Mouse (Mus musculus) CH12.LX (cell line): ENCODE results near the gene Lats1. TPM values are rescaled to one million over a fixed set of nuclear protein-coding genes. Genes with fewer than 3 reads are reported as not detected.

Source experiments
- DNase-seq: peaks from one replicate; pipeline ENCODE4 v3.0.0-alpha.2; 2013; ENCODE audit errors: extremely low read depth
- H3K27ac ChIP-seq: 2 replicates; pipeline ENCODE4 v1.5.1; 2012; ENCODE audit warnings: low read depth, mild to moderate bottlenecking, control low read depth, moderate library complexity; ENCODE audit not compliant: insufficient read depth
- H3K27me3 ChIP-seq: replicated peaks from 2 replicates; pipeline ENCODE3; 2012; ENCODE audit warnings: inconsistent platforms
- H3K36me3 ChIP-seq, 2 experiments: replicated peaks in 1 of 2; 2 replicates each; pipeline versions ENCODE3 to v1.6.1; 2012; ENCODE audit warnings: inconsistent platforms in 1 of 2, low read length in 1 of 2, mild to moderate bottlenecking in 1 of 2, mixed read lengths in 1 of 2, moderate library complexity in 1 of 2; ENCODE audit not compliant: control insufficient read depth in 1 of 2, insufficient read depth in 1 of 2
- H3K4me1 ChIP-seq, 2 experiments: 2 replicates each; pipeline ENCODE4 v1.6.1; 2012; ENCODE audit warnings: inconsistent platforms in 1 of 2, moderate library complexity in 1 of 2; ENCODE audit not compliant: insufficient read depth in 2 of 2, control insufficient read depth in 1 of 2
- H3K4me2 ChIP-seq: 2 replicates; pipeline ENCODE4 v1.6.1; 2012; ENCODE audit warnings: low read depth, mild to moderate bottlenecking, control low read depth; ENCODE audit not compliant: poor library complexity, insufficient read depth, severe bottlenecking
- H3K4me3 ChIP-seq, 3 experiments: fragments of 150-350 bp in 1 of 3; sonication (generic) in 1 of 3; replicated peaks in 1 of 3; 2 replicates each; pipeline versions ENCODE3 to v1.5.1; 2011 to 2012; ENCODE audit warnings: low read depth in 2 of 3, low read length in 2 of 3, mild to moderate bottlenecking in 2 of 3, moderate library complexity in 2 of 3, control low read depth in 1 of 3, improper control_type of control experiment in 1 of 3, inconsistent platforms in 1 of 3, mixed read lengths in 1 of 3; ENCODE audit not compliant: poor library complexity in 1 of 3
- H3K79me2 ChIP-seq: replicated peaks from 2 replicates; pipeline ENCODE4 v1.6.1; 2012; ENCODE audit warnings: mild to moderate bottlenecking, moderate library complexity; ENCODE audit not compliant: control insufficient read depth, poor library complexity, insufficient read depth, severe bottlenecking; ENCODE audit errors: extremely low read depth
- H3K9ac ChIP-seq: 2 replicates; pipeline ENCODE4 v1.6.1; 2012; ENCODE audit warnings: low read depth, mild to moderate bottlenecking, control low read depth, moderate library complexity; ENCODE audit not compliant: insufficient read depth
- H3K9me3 ChIP-seq: replicated peaks from 2 replicates; pipeline ENCODE3; 2012; ENCODE audit warnings: low read length, inconsistent platforms, mixed read lengths
- CHD1 ChIP-seq: IDR thresholded peaks from 2 replicates; pipeline ENCODE4 v1.6.1; 2012; ENCODE audit warnings: low read depth, low read length, improper control_type of control experiment, inconsistent platforms
- CTCF ChIP-seq, 2 experiments: IDR thresholded peaks in 1 of 2; conservative IDR thresholded peaks in 1 of 2; 2 replicates each; pipeline ENCODE4 v1.5.1; 2011 to 2012; ENCODE audit warnings: low read depth in 2 of 2, low read length in 2 of 2, improper control_type of control experiment in 1 of 2, inconsistent platforms in 1 of 2, mild to moderate bottlenecking in 1 of 2, moderate library complexity in 1 of 2
- ELF1 ChIP-seq: IDR thresholded peaks from 2 replicates; pipeline ENCODE4 v1.6.1; 2014; ENCODE audit warnings: low read depth, mild to moderate bottlenecking, inconsistent platforms, low read length, improper control_type of control experiment
- EP300 ChIP-seq: IDR thresholded peaks from 2 replicates; pipeline ENCODE4 v1.6.1; 2011; ENCODE audit warnings: low read length, improper control_type of control experiment
- GABPA ChIP-seq: IDR thresholded peaks from 2 replicates; pipeline ENCODE4 v1.6.1; 2012; ENCODE audit warnings: low read depth, low read length, improper control_type of control experiment, inconsistent platforms; ENCODE audit not compliant: insufficient replicate concordance
- HCFC1 ChIP-seq: IDR thresholded peaks from 2 replicates; pipeline ENCODE4 v1.6.1; 2012; ENCODE audit warnings: low read depth, mild to moderate bottlenecking, inconsistent platforms, low read length, improper control_type of control experiment
- JUN ChIP-seq: IDR thresholded peaks from 2 replicates; pipeline ENCODE4 v1.6.1; 2011; ENCODE audit warnings: low read depth, mild to moderate bottlenecking, low read length, improper control_type of control experiment, moderate library complexity; ENCODE audit not compliant: insufficient read depth
- KAT2A ChIP-seq: IDR thresholded peaks from 2 replicates; pipeline ENCODE4 v1.6.1; 2012; ENCODE audit warnings: low read length, improper control_type of control experiment, inconsistent platforms; ENCODE audit not compliant: insufficient replicate concordance
- MAX ChIP-seq: IDR thresholded peaks from 2 replicates; pipeline ENCODE4 v1.6.1; 2011; ENCODE audit warnings: low read length, improper control_type of control experiment
- MAZ ChIP-seq: IDR thresholded peaks from 2 replicates; pipeline ENCODE4 v1.6.1; 2012; ENCODE audit warnings: low read depth, mild to moderate bottlenecking, inconsistent platforms, low read length, improper control_type of control experiment, moderate library complexity
- NELFE ChIP-seq: IDR thresholded peaks from 2 replicates; pipeline ENCODE4 v1.6.1; 2011; ENCODE audit warnings: low read depth, low read length, improper control_type of control experiment
- NRF1 ChIP-seq: IDR thresholded peaks from 2 replicates; pipeline ENCODE4 v1.6.1; 2014; ENCODE audit warnings: low read depth, mild to moderate bottlenecking, inconsistent platforms, low read length, improper control_type of control experiment, moderate library complexity
- PAX5 ChIP-seq: IDR thresholded peaks from 2 replicates; pipeline ENCODE4 v1.6.1; 2012; ENCODE audit warnings: low read length, inconsistent platforms, mixed read lengths
- POLR2A ChIP-seq: IDR thresholded peaks from 2 replicates; pipeline ENCODE4 v1.6.1; 2011; ENCODE audit warnings: low read depth, mild to moderate bottlenecking, improper control_type of control experiment, low read length
- POLR2AphosphoS2 ChIP-seq: IDR thresholded peaks from 2 replicates; pipeline ENCODE4 v1.6.1; 2011; ENCODE audit warnings: low read depth, low read length, improper control_type of control experiment
- RAD21 ChIP-seq: IDR thresholded peaks from 2 replicates; pipeline ENCODE4 v1.6.1; 2011; ENCODE audit warnings: low read depth, mild to moderate bottlenecking, low read length, improper control_type of control experiment, moderate library complexity
- RCOR1 ChIP-seq: conservative IDR thresholded peaks from 2 replicates; pipeline ENCODE4 v1.6.1; 2012; ENCODE audit warnings: low read depth, mild to moderate bottlenecking, inconsistent platforms, low read length, improper control_type of control experiment
- SMC3 ChIP-seq: IDR thresholded peaks from 2 replicates; pipeline ENCODE4 v1.6.1; 2011; ENCODE audit warnings: low read depth, low read length, improper control_type of control experiment
- USF1 ChIP-seq: IDR thresholded peaks from 2 replicates; pipeline ENCODE4 v1.6.1; 2014; ENCODE audit warnings: low read depth, mild to moderate bottlenecking, inconsistent platforms, low read length, improper control_type of control experiment
- ZC3H11A ChIP-seq: IDR thresholded peaks from 2 replicates; pipeline ENCODE4 v1.6.1; 2012; ENCODE audit warnings: low read depth, mild to moderate bottlenecking, inconsistent platforms, low read length, improper control_type of control experiment
- ZKSCAN1 ChIP-seq: IDR thresholded peaks from 2 replicates; pipeline ENCODE4 v1.6.1; 2012; ENCODE audit warnings: low read depth, inconsistent platforms, low read length, improper control_type of control experiment, borderline replicate concordance
- dilution Hi-C: fragments of 300-500 bp; cut with MboI; formaldehyde crosslinking; loops from 2 replicates; pipeline ENCODE4 v1.14.3; 2020; ENCODE audit warnings: low sequenced_read_pairs; ENCODE audit not compliant: extremely low pct_unique_long_range_greater_than_20kb, extremely low pct_ligation_motif_present
- in situ Hi-C: fragments of 300-500 bp; cut with MboI; formaldehyde crosslinking; loops from 3 replicates; pipeline ENCODE4 v1.14.3; 2019; ENCODE audit warnings: low sequenced_read_pairs, low pct_ligation_motif_present, low pct_unique_long_range_greater_than_20kb, mixed read lengths
- polyA plus RNA-seq: library from polyadenylated mRNA; unstranded; fragments of >175 nt; gene quantifications from 2 replicates; pipeline ENCODE4 v1.2.1, GENCODE M21; 2012; ENCODE audit warnings: low read depth; ENCODE audit not compliant: insufficient read length
- total RNA-seq, 2 experiments: library from RNA; depleted of rRNA; stranded (reverse); fragments of 300-350 nt in 1 of 2; fragments of >200 nt in 1 of 2; gene quantifications; 2 replicates each; pipeline ENCODE4 v1.2.3; 2012 to 2014

Gene Lats1
- total and polyA plus RNA-seq, 3 experiments: 8.5 to 13.4 (median 12.3) TPM

GRCm38 (mm10) chr10:7640366-7640765, 40.6 kb upstream of the Lats1 start:
- Histone ChIP-seq H3K27ac (no peak overlapping the region), H3K9ac (no peak overlapping the region), H3K4me2 (no peak overlapping the region), H3K27me3 (no peaks in the 10 kb centered on the region), H3K9me3 (no peaks in the 10 kb centered on the region), H3K4me3 (no peak overlapping the region), H3K4me1 (no peaks in the 10 kb centered on the region), H3K79me2 (no peaks in the 10 kb centered on the region; the same call in 1 of the 2 replicates), H3K36me3 (peaks cover 36 to 77% of the 10 kb centered on the region in 2 experiments)
- dilution Hi-C loops: no loop called here
- DNase-seq: no peak
- in situ Hi-C loops: no loop called here
- no peak for TF ChIP-seq ELF1
- TF ChIP-seq GABPA: no peak
- TF ChIP-seq ZC3H11A: no peak
- TF ChIP-seq USF1: no peak
- no peak for TF ChIP-seq ZKSCAN1
- TF ChIP-seq RCOR1: no peak
- no peak for TF ChIP-seq CTCF (conservative IDR thresholded peaks at IDR 0.05 in 1 of 2, IDR thresholded peaks at IDR 0.05 in 1 of 2; ENCODE audit: low read depth in 2 of 2, low read length in 2 of 2)
- TF ChIP-seq EP300: no peak
- TF ChIP-seq POLR2A: no peak
- TF ChIP-seq MAZ: no peak
- no peak for TF ChIP-seq JUN
- TF ChIP-seq NELFE: no peak
- TF ChIP-seq KAT2A: no peak
- TF ChIP-seq NRF1: no peak
- no peak for TF ChIP-seq CHD1
- no peak for TF ChIP-seq POLR2AphosphoS2
- no peak for TF ChIP-seq MAX
- no peak for TF ChIP-seq RAD21
- no peak for TF ChIP-seq PAX5

GRCm38 (mm10) chr10:7645911-7646310, 35.1 kb upstream of the Lats1 start:
- H3K9me3 ChIP-seq: no peaks in the 10 kb centered on the region
- H3K27ac ChIP-seq: no peak overlapping the region
- in situ Hi-C loops: no loop called here
- H3K4me2 ChIP-seq: no peak overlapping the region
- H3K4me1 ChIP-seq: peaks cover 0 to 11% of the 10 kb centered on the region in 2 experiments; a peak in 2 of 4 replicates
- no peak for DNase-seq
- no peaks in the 10 kb centered on the region for H3K27me3 ChIP-seq
- peaks cover 36 to 74% of the 10 kb centered on the region in 2 experiments for H3K36me3 ChIP-seq
- peaks cover 12% of the 10 kb centered on the region for H3K79me2 ChIP-seq
- no peak overlapping the region for H3K4me3 ChIP-seq
- TF ChIP-seq JUN: no peak
- TF ChIP-seq RCOR1: no peak
- TF ChIP-seq SMC3: no peak
- TF ChIP-seq CHD1: no peak
- TF ChIP-seq NELFE: no peak
- no peak for TF ChIP-seq ELF1
- no peak for TF ChIP-seq EP300
- TF ChIP-seq RAD21: no peak
- no peak for TF ChIP-seq PAX5
- no peak for TF ChIP-seq HCFC1
- no peak overlapping the region for H3K9ac ChIP-seq
- dilution Hi-C loops: no loop called here
